Mouse (Mus musculus): ENCODE results near the gene Jmy. TPM values are rescaled to one million over a fixed set of nuclear protein-coding genes. Genes with fewer than 3 reads are reported as not detected.

Gene Jmy
- polyA plus RNA-seq, 1 experiment from 2014 or later, result 3.4 TPM

GRCm38 (mm10) chr13:93478344-93478743 lies 21.3 kb downstream of the Jmy start:
- peaks cover 6% of the 10 kb centered on the region for H3K36me3 ChIP-seq (ENCODE audit: control insufficient read depth, insufficient read depth, low read length)
- no peaks in the 10 kb centered on the region for H3K27me3 ChIP-seq (ENCODE audit: control insufficient read depth, insufficient read depth, low read depth, low read length)

GRCm38 (mm10) chr13:93468355-93468754 lies 31.3 kb downstream of the Jmy start:
- no peak overlapping the region for H3K4me2 ChIP-seq (ENCODE audit: low read depth, low read length)
- 94% methylated on average over 3 of the region's 3 CpGs for WGBS
- no peaks in the 10 kb centered on the region for H3K27me3 ChIP-seq (ENCODE audit: control insufficient read depth, insufficient read depth, low read depth, low read length)
- H3K9me3 ChIP-seq (ENCODE audit: control insufficient read depth, low read length), result no peaks in the 10 kb centered on the region
- peaks cover 8% of the 10 kb centered on the region for H3K36me3 ChIP-seq (ENCODE audit: control insufficient read depth, insufficient read depth, low read length)
- H3K9ac ChIP-seq (ENCODE audit: low read length), result no peak overlapping the region
- no peak overlapping the region for H3K4me3 ChIP-seq (ENCODE audit: low read length)
- H3K4me1 ChIP-seq (replicated peaks; ENCODE audit: control insufficient read depth, insufficient read depth, low read length), result no peaks in the 10 kb centered on the region
- no peak for ATAC-seq (ENCODE audit: low read depth)
- H3K27ac ChIP-seq (ENCODE audit: low read length), result no peak overlapping the region

More at GRCm38 (mm10) chr13:93478344-93478743, 21.3 kb downstream of the Jmy start:
- Histone ChIP-seq H3K9ac (ENCODE audit: low read length) (no peak overlapping the region), H3K4me2 (ENCODE audit: low read depth, low read length) (no peak overlapping the region), H3K4me1 (replicated peaks; ENCODE audit: control insufficient read depth, insufficient read depth, low read length) (no peaks in the 10 kb centered on the region), H3K9me3 (ENCODE audit: control insufficient read depth, low read length) (no peaks in the 10 kb centered on the region), H3K27ac (ENCODE audit: low read length) (no peak overlapping the region), H3K4me3 (ENCODE audit: low read length) (no peak overlapping the region)
- ATAC-seq (ENCODE audit: low read depth), result no peak
- whole genome bisulfite sequencing, result 91% methylated on average over 3 of the region's 3 CpGs

- Histone ChIP-seq H3K9me3 (ENCODE audit: control insufficient read depth, low read length) (no peaks in the 10 kb centered on the region), H3K4me2 (ENCODE audit: low read depth, low read length) (no peak overlapping the region), H3K27ac (ENCODE audit: low read length) (no peak overlapping the region), H3K9ac (ENCODE audit: low read length) (no peak overlapping the region), H3K36me3 (ENCODE audit: control insufficient read depth, insufficient read depth, low read length) (peaks cover 8% of the 10 kb centered on the region), H3K4me3 (ENCODE audit: low read length) (no peak overlapping the region), H3K27me3 (ENCODE audit: control insufficient read depth, insufficient read depth, low read depth, low read length) (no peaks in the 10 kb centered on the region), H3K4me1 (replicated peaks; ENCODE audit: control insufficient read depth, insufficient read depth, low read length) (no peaks in the 10 kb centered on the region)
- WGBS, result 79% methylated on average over 7 of the region's 7 CpGs
- no peak for ATAC-seq (ENCODE audit: low read depth)
Observed at GRCm38 (mm10) chr13:93459566-93459965, 40.0 kb downstream of the Jmy start.

- Histone ChIP-seq H3K9me3 (ENCODE audit: control insufficient read depth, low read length) (no peaks in the 10 kb centered on the region), H3K4me1 (replicated peaks; ENCODE audit: control insufficient read depth, insufficient read depth, low read length) (no peaks in the 10 kb centered on the region), H3K9ac (ENCODE audit: low read length) (no peak overlapping the region), H3K36me3 (ENCODE audit: control insufficient read depth, insufficient read depth, low read length) (peaks cover 10% of the 10 kb centered on the region), H3K27me3 (ENCODE audit: control insufficient read depth, insufficient read depth, low read depth, low read length) (no peaks in the 10 kb centered on the region), H3K4me3 (ENCODE audit: low read length) (no peak overlapping the region), H3K4me2 (ENCODE audit: low read depth, low read length) (no peak overlapping the region), H3K27ac (ENCODE audit: low read length) (no peak overlapping the region)
- WGBS, result 84% methylated on average over 4 of the region's 4 CpGs
- ATAC-seq (ENCODE audit: low read depth), result no peak
Observed at GRCm38 (mm10) chr13:93458616-93459015, 41.0 kb downstream of the Jmy start.

GRCm38 (mm10) chr13:93453275-93453674 lies 46.3 kb downstream of the Jmy start:
- no peaks in the 10 kb centered on the region for H3K9me3 ChIP-seq (ENCODE audit: control insufficient read depth, low read length)
- ATAC-seq (ENCODE audit: low read depth), result no peak
- H3K27ac ChIP-seq (ENCODE audit: low read length), result no peak overlapping the region
- 91% methylated on average over 6 of the region's 6 CpGs for WGBS
- no peak overlapping the region for H3K4me3 ChIP-seq (ENCODE audit: low read length)
- no peak overlapping the region for H3K4me2 ChIP-seq (ENCODE audit: low read depth, low read length)
- H3K27me3 ChIP-seq (ENCODE audit: control insufficient read depth, insufficient read depth, low read depth, low read length), result no peaks in the 10 kb centered on the region
- peaks cover 14% of the 10 kb centered on the region for H3K36me3 ChIP-seq (ENCODE audit: control insufficient read depth, insufficient read depth, low read length)
- H3K4me1 ChIP-seq (replicated peaks; ENCODE audit: control insufficient read depth, insufficient read depth, low read length), result no peaks in the 10 kb centered on the region
- no peak overlapping the region for H3K9ac ChIP-seq (ENCODE audit: low read length)

GRCm38 (mm10) chr13:93440167-93440566 lies 59.4 kb downstream of the Jmy start:
- no peak overlapping the region for H3K4me3 ChIP-seq (ENCODE audit: low read length)
- H3K36me3 ChIP-seq (ENCODE audit: control insufficient read depth, insufficient read depth, low read length), result peaks cover 11% of the 10 kb centered on the region
- no peak overlapping the region for H3K27ac ChIP-seq (ENCODE audit: low read length)
- no peaks in the 10 kb centered on the region for H3K27me3 ChIP-seq (ENCODE audit: control insufficient read depth, insufficient read depth, low read depth, low read length)
- no peaks in the 10 kb centered on the region for H3K9me3 ChIP-seq (ENCODE audit: control insufficient read depth, low read length)
- no peak overlapping the region for H3K4me2 ChIP-seq (ENCODE audit: low read depth, low read length)
- 0 out of 2 replicates have a peak, but pooled peaks have one; percentile 23 for ATAC-seq (ENCODE audit: low read depth)
- WGBS, result 83% methylated on average over 3 of the region's 3 CpGs
- no peaks in the 10 kb centered on the region for H3K4me1 ChIP-seq (replicated peaks; ENCODE audit: control insufficient read depth, insufficient read depth, low read length)
- no peak overlapping the region for H3K9ac ChIP-seq (ENCODE audit: low read length)

GRCm38 (mm10) chr13:93429205-93429604 lies 70.4 kb downstream of the Jmy start:
- WGBS, result 87% methylated on average over 1 of the region's 1 CpGs
- no peak for ATAC-seq (ENCODE audit: low read depth)
- no peaks in the 10 kb centered on the region for H3K36me3 ChIP-seq (ENCODE audit: control insufficient read depth, insufficient read depth, low read length)
- no peak overlapping the region for H3K4me2 ChIP-seq (ENCODE audit: low read depth, low read length)
- H3K9me3 ChIP-seq (ENCODE audit: control insufficient read depth, low read length), result no peaks in the 10 kb centered on the region
- H3K27me3 ChIP-seq (ENCODE audit: control insufficient read depth, insufficient read depth, low read depth, low read length), result no peaks in the 10 kb centered on the region
- no peak overlapping the region for H3K9ac ChIP-seq (ENCODE audit: low read length)
- H3K4me3 ChIP-seq (ENCODE audit: low read length), result no peak overlapping the region
- H3K27ac ChIP-seq (ENCODE audit: low read length), result no peak overlapping the region
- no peaks in the 10 kb centered on the region for H3K4me1 ChIP-seq (replicated peaks; ENCODE audit: control insufficient read depth, insufficient read depth, low read length)

- no peaks in the 10 kb centered on the region for H3K4me1 ChIP-seq (replicated peaks; ENCODE audit: control insufficient read depth, insufficient read depth, low read length)
- no peaks in the 10 kb centered on the region for H3K9me3 ChIP-seq (ENCODE audit: control insufficient read depth, low read length)
- no peak overlapping the region for H3K4me2 ChIP-seq (ENCODE audit: low read depth, low read length)
- no peaks in the 10 kb centered on the region for H3K27me3 ChIP-seq (ENCODE audit: control insufficient read depth, insufficient read depth, low read depth, low read length)
- H3K36me3 ChIP-seq (ENCODE audit: control insufficient read depth, insufficient read depth, low read length), result no peaks in the 10 kb centered on the region
- ATAC-seq (ENCODE audit: low read depth), result no peak
- no peak overlapping the region for H3K4me3 ChIP-seq (ENCODE audit: low read length)
- H3K9ac ChIP-seq (ENCODE audit: low read length), result no peak overlapping the region
- 84% methylated on average over 5 of the region's 5 CpGs for WGBS
- no peak overlapping the region for H3K27ac ChIP-seq (ENCODE audit: low read length)
Observed at GRCm38 (mm10) chr13:93427920-93428876, 71.4 kb downstream of the Jmy start.

- Histone ChIP-seq H3K4me3 (ENCODE audit: low read length) (no peak overlapping the region), H3K27ac (ENCODE audit: low read length) (no peak overlapping the region), H3K27me3 (ENCODE audit: control insufficient read depth, insufficient read depth, low read depth, low read length) (no peaks in the 10 kb centered on the region), H3K4me1 (replicated peaks; ENCODE audit: control insufficient read depth, insufficient read depth, low read length) (no peaks in the 10 kb centered on the region), H3K36me3 (ENCODE audit: control insufficient read depth, insufficient read depth, low read length) (no peaks in the 10 kb centered on the region), H3K9ac (ENCODE audit: low read length) (no peak overlapping the region), H3K4me2 (ENCODE audit: low read depth, low read length) (no peak overlapping the region), H3K9me3 (ENCODE audit: control insufficient read depth, low read length) (no peaks in the 10 kb centered on the region)
- no peak for ATAC-seq (ENCODE audit: low read depth)
- WGBS, result 78% methylated on average over 2 of the region's 2 CpGs
Observed at GRCm38 (mm10) chr13:93423224-93423623, 76.4 kb downstream of the Jmy start.

All from lung, embryonic 16.5 days (tissue).